Mouse (Mus musculus): Measurements from ENCODE around the gene Cux1. TPM values are rescaled to one million over a fixed set of nuclear protein-coding genes. Genes with fewer than 3 reads are reported as not detected.

Gene Cux1
- polyA plus RNA-seq, 1 experiment from 2014 or later = 106 TPM

DNA sequence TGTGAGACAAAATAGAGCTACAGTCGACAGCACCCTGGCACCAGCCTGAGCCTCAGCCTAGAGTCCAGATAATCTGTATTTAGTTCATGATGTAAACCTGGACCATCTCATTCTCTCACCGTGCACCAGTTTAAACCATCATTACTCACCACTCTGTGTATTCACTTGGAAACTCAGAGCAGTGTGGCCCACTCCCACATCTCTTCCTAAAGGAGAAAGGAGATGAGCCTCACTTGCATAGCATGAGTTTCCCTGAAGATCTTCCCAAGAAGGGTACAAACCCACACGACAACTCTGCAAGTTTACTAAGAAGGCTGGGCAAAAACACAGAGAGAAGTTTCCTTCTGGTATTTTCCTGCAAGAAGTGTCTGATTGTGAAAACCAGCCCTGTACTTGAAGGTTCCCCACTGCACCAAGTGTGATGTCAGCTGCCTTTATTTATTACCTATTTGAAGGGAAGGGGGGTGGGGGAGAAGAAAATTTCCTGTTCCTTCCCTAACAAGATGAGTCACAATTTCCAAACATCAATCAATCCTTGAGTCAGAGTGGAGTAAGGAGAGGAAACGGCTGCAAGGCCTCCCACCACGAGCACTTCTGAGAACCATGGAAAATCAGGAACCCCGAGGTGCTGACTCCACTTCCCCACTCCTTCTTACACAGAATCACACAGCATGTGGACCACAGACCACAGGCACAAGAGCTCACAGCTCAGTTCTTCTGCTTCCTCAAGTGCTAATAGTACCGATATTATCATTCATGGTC, 109.0 kb downstream of the Cux1 start:
- 74% methylated on average over 7 of the region's 7 CpGs for WGBS
- H3K36me3 ChIP-seq = no peaks in the 10 kb centered on the region
- ATAC-seq (ENCODE audit: low FRiP score) = no peak

DNA sequence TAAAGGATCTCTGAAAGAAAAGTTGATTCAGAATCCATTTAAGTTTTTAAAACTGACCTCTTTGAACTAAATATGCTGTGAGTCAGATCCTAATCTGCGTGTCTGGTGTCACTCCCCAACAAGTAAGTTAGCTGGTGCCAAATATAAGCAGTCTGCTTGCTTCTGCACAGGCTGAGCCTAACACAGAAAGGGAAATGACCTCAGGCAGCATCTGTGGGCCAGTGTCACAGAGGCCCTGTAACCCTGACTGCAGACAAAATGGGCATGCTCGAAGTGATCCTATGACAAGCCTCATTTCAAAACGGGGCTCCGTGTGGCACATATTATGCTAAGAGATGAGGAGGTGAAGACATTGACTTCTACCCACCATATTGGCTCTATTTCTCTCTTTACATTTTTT, 110.9 kb downstream of the Cux1 start:
- ATAC-seq (ENCODE audit: low FRiP score) = no peak
- Histone ChIP-seq H3K36me3 (no peaks in the 10 kb centered on the region), H3K9me3 (no peaks in the 10 kb centered on the region), H3K4me3 (no peak overlapping the region), H3K4me1 (replicated peaks) (peaks cover 24% of the 10 kb centered on the region), H3K27me3 (no peaks in the 10 kb centered on the region), H3K27ac (no peak overlapping the region), H3K4me2 (no peak overlapping the region), H3K9ac (no peak overlapping the region)
- 88% methylated on average over 4 of the region's 4 CpGs for WGBS

More for the DNA sequence above, 109.0 kb downstream of the Cux1 start:
- Histone ChIP-seq H3K27me3 (no peaks in the 10 kb centered on the region), H3K27ac (no peak overlapping the region), H3K9me3 (no peaks in the 10 kb centered on the region), H3K4me2 (no peak overlapping the region), H3K4me1 (replicated peaks) (peaks cover 21% of the 10 kb centered on the region), H3K9ac (no peak overlapping the region), H3K4me3 (no peak overlapping the region)

DNA sequence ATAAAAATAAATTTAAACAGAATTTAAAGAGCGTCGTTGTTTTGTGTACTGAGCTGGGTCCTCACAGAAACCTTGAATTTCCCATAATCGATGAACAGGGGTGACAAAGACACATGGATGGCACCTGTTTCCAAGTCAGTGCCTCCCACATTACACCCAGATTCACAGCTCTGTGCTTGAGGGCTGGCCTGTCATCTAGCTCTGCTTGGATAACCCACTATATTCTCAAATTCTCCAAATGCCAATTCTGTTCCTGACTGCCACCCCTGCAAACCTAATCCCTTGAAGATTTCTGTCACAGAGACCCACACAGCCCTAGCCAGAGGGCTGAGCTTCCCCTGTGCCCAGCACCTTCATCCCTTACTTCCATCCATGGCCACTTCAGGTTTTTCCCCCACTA, 114.6 kb downstream of the Cux1 start:
- Histone ChIP-seq H3K27me3 (no peaks in the 10 kb centered on the region), H3K4me2 (no peak overlapping the region), H3K9ac (no peak overlapping the region), H3K27ac (no peak overlapping the region), H3K36me3 (no peaks in the 10 kb centered on the region), H3K9me3 (no peaks in the 10 kb centered on the region), H3K4me1 (replicated peaks) (peaks cover 11% of the 10 kb centered on the region; the same call in 1 of the 2 replicates), H3K4me3 (no peak overlapping the region)
- ATAC-seq (ENCODE audit: low FRiP score) = no peak
- 95% methylated on average over 3 of the region's 3 CpGs for WGBS

DNA sequence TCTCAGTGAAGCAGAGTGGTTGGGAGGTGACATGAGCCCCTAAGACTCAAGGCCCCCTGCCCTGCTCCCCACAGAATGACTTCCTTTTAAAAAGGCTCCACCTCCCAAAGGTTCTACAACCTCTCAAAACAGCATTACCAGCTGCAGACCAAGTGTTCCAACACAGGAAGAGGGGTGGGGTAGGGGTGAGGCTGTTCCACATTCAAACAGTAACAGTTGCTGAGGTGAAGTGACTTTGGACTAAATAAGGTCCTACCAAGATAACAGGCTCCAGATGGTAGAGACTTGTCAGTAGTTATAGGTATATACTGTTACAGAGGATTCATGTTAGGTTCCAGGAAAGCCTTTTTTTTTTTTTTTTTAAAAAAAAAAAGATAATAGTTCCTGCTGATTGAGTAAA, 117.5 kb downstream of the Cux1 start:
- H3K4me2 ChIP-seq = no peak overlapping the region
- H3K27ac ChIP-seq = no peak overlapping the region
- H3K9ac ChIP-seq = no peak overlapping the region
- H3K9me3 ChIP-seq = no peaks in the 10 kb centered on the region
- no peak for ATAC-seq (ENCODE audit: low FRiP score)
- no peak overlapping the region for H3K4me3 ChIP-seq
- H3K4me1 ChIP-seq (replicated peaks) = peaks cover 10% of the 10 kb centered on the region; the same call in 1 of the 2 replicates
- H3K36me3 ChIP-seq = no peaks in the 10 kb centered on the region
- H3K27me3 ChIP-seq = no peaks in the 10 kb centered on the region

DNA sequence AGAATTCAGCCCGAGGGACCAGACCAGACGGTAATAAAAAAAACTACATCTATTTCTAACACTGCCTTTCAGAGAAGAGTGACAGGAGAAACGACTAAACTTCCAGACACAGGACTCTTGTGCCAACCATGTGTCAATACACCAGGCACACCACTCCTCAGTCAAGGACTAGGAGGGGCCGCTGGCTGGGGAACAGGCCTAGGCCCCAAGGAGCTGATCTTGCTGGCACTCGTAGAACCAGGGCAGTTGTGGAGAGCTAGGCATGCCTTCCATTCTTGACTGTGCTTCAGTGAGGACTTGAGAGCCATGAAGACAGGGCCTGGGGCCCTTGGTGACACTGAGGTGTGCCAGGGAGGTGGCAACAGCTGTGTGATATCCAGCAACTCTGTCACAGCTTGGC, 121.3 kb downstream of the Cux1 start:
- Histone ChIP-seq H3K4me3 (no peak overlapping the region), H3K9me3 (no peaks in the 10 kb centered on the region), H3K36me3 (no peaks in the 10 kb centered on the region), H3K27me3 (no peaks in the 10 kb centered on the region), H3K9ac (no peak overlapping the region), H3K4me1 (replicated peaks) (peaks cover 19% of the 10 kb centered on the region), H3K27ac (no peak overlapping the region), H3K4me2 (no peak overlapping the region)
- ATAC-seq (ENCODE audit: low FRiP score) = no peak
- WGBS = 88% methylated on average over 5 of the region's 5 CpGs

DNA sequence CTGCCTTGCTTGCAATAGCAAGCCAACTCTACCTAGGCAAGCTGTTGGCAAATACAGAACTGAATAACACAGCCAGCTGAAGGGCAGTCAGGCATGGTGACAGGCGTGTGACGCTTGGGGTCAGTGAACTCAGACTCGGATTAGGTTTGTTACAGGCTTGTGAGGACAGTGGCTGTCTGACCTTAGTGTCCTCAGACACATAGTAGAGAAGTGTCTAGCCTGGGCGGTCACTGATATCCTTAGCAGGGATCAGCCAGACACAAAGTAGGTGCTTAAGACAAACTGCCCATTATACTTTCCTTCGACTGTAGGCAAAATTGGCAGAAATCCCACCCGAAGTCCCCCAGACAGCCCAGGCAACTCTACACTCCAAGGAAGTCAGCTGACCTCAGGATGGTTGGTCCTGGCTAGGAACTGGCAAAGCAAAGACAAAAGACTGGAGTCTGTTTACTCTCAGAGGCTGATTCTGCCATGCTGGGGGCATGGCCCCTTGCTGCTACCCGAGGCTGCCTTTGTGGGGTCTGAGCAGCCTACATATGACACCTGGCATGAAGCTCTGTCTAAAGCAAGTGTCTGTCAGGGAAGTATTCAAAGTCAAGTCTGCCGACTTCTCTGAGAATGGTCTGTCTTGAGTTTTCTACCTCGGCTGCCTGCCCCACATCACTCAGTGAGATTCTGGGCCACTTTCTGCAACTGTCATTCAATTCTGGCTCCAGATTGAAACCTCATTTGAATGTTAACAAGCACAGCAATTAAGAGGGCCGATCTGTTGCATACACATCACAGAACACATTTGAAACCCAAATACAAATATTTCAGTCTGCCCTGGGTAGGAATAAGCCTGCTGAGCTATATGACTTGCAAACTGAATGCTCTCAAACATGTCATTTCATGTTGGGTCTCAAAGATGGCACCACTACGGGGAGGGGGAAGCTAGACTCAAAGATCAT, 124.8 kb downstream of the Cux1 start:
- Histone ChIP-seq H3K27ac (peak overlapping the region; percentile 46; the same call in 1 of the 2 replicates), H3K27me3 (no peaks in the 10 kb centered on the region), H3K4me2 (no peak overlapping the region), H3K9ac (no peak overlapping the region), H3K4me1 (replicated peaks) (peaks cover 19% of the 10 kb centered on the region), H3K4me3 (no peak overlapping the region), H3K9me3 (no peaks in the 10 kb centered on the region), H3K36me3 (no peaks in the 10 kb centered on the region)
- WGBS = 57% methylated on average over 11 of the region's 11 CpGs
- no peak; the same call in 1 of the 2 replicates for ATAC-seq (ENCODE audit: low FRiP score)

DNA sequence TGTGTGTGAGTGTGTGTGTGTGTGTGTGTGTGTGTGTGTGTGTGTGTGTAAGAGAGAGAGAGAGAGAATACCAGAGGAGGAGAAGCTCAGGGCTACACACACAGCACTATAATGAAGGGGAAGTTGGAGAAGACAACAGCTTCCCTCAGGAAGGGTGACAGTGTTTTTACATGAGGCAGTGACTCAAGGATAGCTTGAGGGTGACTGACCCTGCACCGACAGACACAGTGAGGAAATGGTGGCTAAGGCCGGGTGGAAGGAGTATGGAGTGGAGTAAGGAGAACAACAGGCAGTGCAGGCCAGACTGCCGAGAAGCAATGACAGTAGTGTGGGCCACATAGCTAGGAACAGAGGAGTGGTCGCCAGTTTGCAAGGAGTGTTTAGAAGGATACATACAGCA, 137.6 kb downstream of the Cux1 start:
- Histone ChIP-seq H3K9ac (no peak overlapping the region), H3K4me1 (replicated peaks) (peaks cover 37% of the 10 kb centered on the region), H3K4me2 (no peak overlapping the region), H3K27me3 (no peaks in the 10 kb centered on the region), H3K9me3 (no peaks in the 10 kb centered on the region), H3K4me3 (no peak overlapping the region), H3K27ac (no peak overlapping the region), H3K36me3 (no peaks in the 10 kb centered on the region)
- WGBS = 74% methylated on average over 4 of the region's 4 CpGs
- no peak for ATAC-seq (ENCODE audit: low FRiP score)

DNA sequence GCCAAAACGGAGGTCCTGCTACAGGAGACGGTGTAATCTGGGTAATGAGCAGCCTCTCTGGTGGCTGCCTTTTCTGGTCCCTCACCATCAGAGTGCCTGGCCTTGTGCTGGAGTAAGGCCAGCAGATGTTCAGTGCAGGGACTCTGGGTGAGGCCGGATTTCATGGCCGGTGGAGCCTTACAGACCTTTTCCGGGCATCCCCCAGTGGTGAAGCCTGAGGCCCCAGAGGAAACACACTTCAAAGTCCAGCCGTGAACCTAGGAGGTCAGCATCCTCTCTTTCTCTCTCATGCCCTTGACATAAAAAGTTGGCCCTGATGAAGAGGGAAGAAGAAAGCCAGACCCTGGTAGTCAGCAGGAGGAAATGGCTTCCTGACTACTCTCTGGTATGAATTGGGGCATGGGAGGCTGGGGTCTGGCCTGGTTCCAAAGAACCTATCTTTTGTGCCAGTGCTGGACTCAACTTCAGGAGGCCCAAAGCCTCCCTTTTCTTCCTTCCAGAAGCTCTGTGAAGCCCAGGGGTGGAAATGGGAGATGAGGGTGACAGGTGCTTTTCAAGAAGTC, 138.7 kb downstream of the Cux1 start:
- Histone ChIP-seq H3K4me3 (no peak overlapping the region), H3K27ac (peak overlapping the region; percentile 76), H3K36me3 (no peaks in the 10 kb centered on the region), H3K27me3 (no peaks in the 10 kb centered on the region), H3K9ac (0 out of 2 replicates have a peak overlapping the region, but pooled peaks have one; percentile 10), H3K4me2 (no peak overlapping the region), H3K4me1 (replicated peaks) (peaks cover 29% of the 10 kb centered on the region), H3K9me3 (no peaks in the 10 kb centered on the region)
- WGBS = 59% methylated on average over 6 of the region's 6 CpGs
- ATAC-seq (ENCODE audit: low FRiP score) = no peak

DNA sequence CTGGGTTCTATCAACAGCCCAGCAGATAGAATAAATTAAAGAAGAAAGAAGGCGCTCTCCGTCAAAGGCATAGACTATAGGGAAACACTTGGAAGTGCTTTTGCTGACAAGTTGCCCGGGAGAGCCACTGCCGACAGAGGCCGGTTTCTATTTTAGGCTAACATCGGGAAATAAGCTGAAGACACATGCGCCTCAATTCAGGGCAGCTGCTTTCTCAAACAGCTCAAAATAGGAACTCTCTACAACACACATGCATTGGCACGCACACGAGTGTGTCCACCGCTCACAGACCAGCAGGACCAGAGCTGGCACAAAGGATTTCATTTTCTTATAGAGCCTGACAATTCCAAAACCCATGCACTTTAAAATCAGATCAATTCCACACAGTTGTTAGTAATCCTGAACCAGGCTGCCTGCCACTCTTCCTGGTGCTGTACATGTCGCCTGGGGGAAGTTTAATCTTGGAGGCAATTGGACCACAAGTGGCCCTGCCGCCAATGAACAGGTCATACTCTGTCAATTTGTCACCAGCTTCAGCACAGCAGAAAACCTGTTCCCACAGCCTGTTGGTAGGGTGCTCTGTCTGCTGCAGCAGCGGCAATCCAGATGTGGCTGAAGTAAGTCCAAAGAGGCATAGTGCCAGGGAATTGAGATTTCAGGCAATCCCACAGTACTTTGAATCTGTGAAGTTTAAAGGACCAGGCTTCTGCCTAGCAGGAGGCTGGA, 139.4 kb downstream of the Cux1 start:
- ATAC-seq (ENCODE audit: low FRiP score) = no peak

DNA sequence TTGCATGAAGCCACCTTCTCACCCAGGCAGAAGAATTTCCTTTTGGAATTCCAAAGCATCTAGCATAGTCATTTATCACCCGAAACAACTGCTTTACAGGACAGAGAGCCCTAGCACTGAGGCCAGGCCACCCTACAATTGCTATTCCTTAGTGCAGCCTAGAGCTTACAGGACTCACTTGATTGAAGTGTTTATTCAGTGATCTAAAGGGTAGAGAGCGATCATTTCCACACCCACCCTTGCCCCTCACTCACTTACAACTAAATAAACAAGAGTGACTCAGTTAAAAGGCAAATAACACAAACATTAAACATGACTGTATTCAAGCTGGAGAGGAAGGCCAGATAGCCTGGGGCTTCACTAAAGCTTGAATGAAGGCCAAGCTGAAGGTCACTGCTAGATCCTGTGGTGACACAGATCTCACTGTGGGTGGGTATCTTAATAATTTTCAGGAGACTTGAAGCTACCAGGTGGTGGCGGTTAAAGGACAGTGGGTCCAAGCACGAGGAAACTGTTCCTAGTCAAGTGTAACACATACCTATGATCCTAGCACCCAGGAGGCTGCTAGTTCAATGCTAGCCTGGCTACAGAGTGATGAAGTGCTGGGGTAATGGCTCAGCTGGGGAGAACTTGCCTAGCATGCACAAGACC, 140.0 kb downstream of the Cux1 start:
- no peaks in the 10 kb centered on the region for H3K27me3 ChIP-seq
- no peaks in the 10 kb centered on the region for H3K9me3 ChIP-seq
- no peak overlapping the region for H3K4me3 ChIP-seq
- ATAC-seq (ENCODE audit: low FRiP score) = no peak
- peak overlapping the region; percentile 76 for H3K27ac ChIP-seq
- no peak overlapping the region for H3K9ac ChIP-seq
- no peak overlapping the region for H3K4me2 ChIP-seq
- H3K36me3 ChIP-seq = no peaks in the 10 kb centered on the region
- H3K4me1 ChIP-seq (replicated peaks) = peaks cover 29% of the 10 kb centered on the region
- 62% methylated on average over 4 of the region's 4 CpGs for WGBS

More for the DNA sequence above, 139.4 kb downstream of the Cux1 start:
- Histone ChIP-seq H3K9me3 (no peaks in the 10 kb centered on the region), H3K4me3 (no peak overlapping the region), H3K4me1 (replicated peaks) (peaks cover 29% of the 10 kb centered on the region), H3K36me3 (no peaks in the 10 kb centered on the region), H3K27me3 (no peaks in the 10 kb centered on the region), H3K4me2 (no peak overlapping the region), H3K27ac (peak overlapping the region; percentile 76), H3K9ac (0 out of 2 replicates have a peak overlapping the region, but pooled peaks have one; percentile 10)
- 59% methylated on average over 13 of the region's 13 CpGs for WGBS

DNA sequence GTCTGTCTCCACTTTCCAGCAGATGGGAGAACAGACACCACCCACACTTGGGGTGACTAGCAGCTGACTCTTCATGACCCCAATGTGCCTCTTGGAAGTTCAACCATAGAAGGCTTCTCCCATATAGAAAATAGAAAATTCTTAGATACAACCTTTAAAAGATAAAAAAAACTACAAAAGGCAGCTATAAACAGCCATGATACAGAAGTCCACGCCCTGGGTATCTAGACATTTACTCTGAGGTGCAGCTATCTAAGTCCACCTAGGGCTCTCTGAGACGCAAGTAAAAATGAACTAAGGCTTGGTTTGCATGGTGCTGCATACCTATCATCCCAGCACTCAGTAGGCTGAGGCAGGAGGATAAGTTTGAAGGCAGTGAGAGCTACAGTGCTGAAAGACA, 144.3 kb downstream of the Cux1 start:
- Histone ChIP-seq H3K9ac (no peak overlapping the region), H3K27me3 (no peaks in the 10 kb centered on the region), H3K9me3 (no peaks in the 10 kb centered on the region), H3K4me2 (no peak overlapping the region), H3K36me3 (no peaks in the 10 kb centered on the region), H3K4me3 (no peak overlapping the region), H3K4me1 (replicated peaks) (peaks cover 22% of the 10 kb centered on the region), H3K27ac (no peak overlapping the region)
- ATAC-seq (ENCODE audit: low FRiP score) = no peak
- 96% methylated on average over 2 of the region's 2 CpGs for WGBS

Data from hindbrain, embryonic 13.5 days (tissue).